Mouse (Mus musculus) fat pad, adult 2 months (tissue): ENCODE measurements around the gene Ankrd45.
"Not testable (repeated sequence)": the region's sequence is repeated elsewhere in the genome, so short reads cannot be mapped to it uniquely, and the experiment has no call there.

Experiments used
- DNase-seq: peaks from one replicate; pipeline ENCODE4 v3.0.0-alpha.2; 2011; ENCODE audit warnings: low read depth, low spot score; ENCODE audit errors: extremely low read depth

The Ankrd45 gene

GRCm38 (mm10) chr1:161142531-161143159 lies at the start of gene Ankrd45:
TSS of gene Ankrd45 (plus strand) at chr1:161142691.
- no peak for DNase-seq

GRCm38 (mm10) chr1:161099721-161100405 lies 42.6 kb upstream of the Ankrd45 start:
- DNase-seq: no peak

- DNase-seq: peak; percentile 2
These were observed 38.6 kb upstream of the Ankrd45 start for GRCm38 (mm10) chr1:161103842-161104241.

GRCm38 (mm10) chr1:161109216-161109615 lies 33.3 kb upstream of the Ankrd45 start:
- DNase-seq: no peak

GRCm38 (mm10) chr1:161114591-161114990 lies 27.9 kb upstream of the Ankrd45 start:
- no peak for DNase-seq

GRCm38 (mm10) chr1:161122661-161123418 lies 19.7 kb upstream of the Ankrd45 start:
- DNase-seq: no peak

GRCm38 (mm10) chr1:161126461-161126860 lies 16.0 kb upstream of the Ankrd45 start:
- DNase-seq: no peak

- peak; percentile 37 for DNase-seq
These were observed 11.5 kb upstream of the Ankrd45 start, which contains the start of gene Klhl20 for GRCm38 (mm10) chr1:161130726-161131664. TSS of gene Klhl20 (minus strand) at chr1:161131511.

- DNase-seq: no peak
These were observed 3.0 kb upstream of the Ankrd45 start for GRCm38 (mm10) chr1:161139496-161139895.

GRCm38 (mm10) chr1:161140026-161140762 lies 2.3 kb upstream of the Ankrd45 start:
- no peak for DNase-seq

GRCm38 (mm10) chr1:161143216-161143615 lies 725 bp downstream of the Ankrd45 start:
- no peak for DNase-seq

- not testable (repeated sequence) for DNase-seq
These were observed 3.1 kb downstream of the Ankrd45 start for GRCm38 (mm10) chr1:161145611-161146010.

- DNase-seq: no peak
These were observed 5.4 kb downstream of the Ankrd45 start for GRCm38 (mm10) chr1:161147888-161148287.

- no peak for DNase-seq
These were observed 8.6 kb downstream of the Ankrd45 start for GRCm38 (mm10) chr1:161151098-161151497.

- DNase-seq: no peak
These were observed 14.1 kb downstream of the Ankrd45 start for GRCm38 (mm10) chr1:161156546-161156945.

GRCm38 (mm10) chr1:161159214-161159613 lies 16.7 kb downstream of the Ankrd45 start, which contains the start of gene Tex50:
TSS of gene Tex50 (minus strand) at chr1:161159314.
- DNase-seq: no peak

- DNase-seq: no peak
These were observed 17.8 kb downstream of the Ankrd45 start for GRCm38 (mm10) chr1:161160266-161160665.

GRCm38 (mm10) chr1:161170651-161171050 lies 28.2 kb downstream of the Ankrd45 start:
- DNase-seq: no peak

- DNase-seq: no peak
These were observed 38.2 kb downstream of the Ankrd45 start for GRCm38 (mm10) chr1:161180674-161181073.

GRCm38 (mm10) chr1:161182386-161182785 lies 39.9 kb downstream of the Ankrd45 start:
- DNase-seq: no peak
